Mouse (Mus musculus) lung, postnatal 0 days (tissue): ENCODE results near the gene Fam169a.

Experiments used
- CTCF ChIP-seq: IDR thresholded peaks from 2 replicates; pipeline ENCODE4 v1.5.1; 2016; ENCODE audit warnings: antibody characterized with exemption, mild to moderate bottlenecking
- EP300 ChIP-seq: IDR thresholded peaks from 2 replicates; pipeline ENCODE4 v1.6.1; 2016; ENCODE audit warnings: antibody characterized with exemption, mild to moderate bottlenecking, control low read depth

- TF ChIP-seq CTCF (no peak), EP300 (no peak)
These were observed 37.9 kb downstream of the Fam169a start for GRCm38 (mm10) chr13:97104996-97105395.
